Mouse (Mus musculus): ENCODE data around the gene Dnmt3a.

DNA sequence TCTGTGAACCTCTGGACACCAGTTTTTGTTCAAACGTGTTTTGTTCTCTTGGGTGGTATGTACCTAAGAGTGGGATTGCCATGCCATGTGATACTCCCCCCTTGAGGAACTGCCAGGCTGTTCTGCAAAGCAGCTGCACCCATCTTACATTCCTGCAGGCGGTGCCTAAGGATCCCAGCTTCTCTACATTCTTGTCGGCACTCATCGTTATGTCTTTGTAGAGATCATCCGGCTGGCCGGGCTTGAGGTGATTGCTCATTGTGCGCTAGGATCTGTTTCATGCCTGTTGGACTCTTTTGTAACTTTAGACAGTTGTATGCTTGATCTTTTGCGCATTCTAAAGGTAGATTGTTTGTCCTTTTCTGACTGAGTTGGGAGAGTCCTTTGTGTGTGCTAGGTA, 38.4 kb upstream of the Dnmt3a start:
- TF ChIP-seq MAX (IDR thresholded peaks at IDR 0.05): no peak
- TF ChIP-seq CTCF (IDR thresholded peaks at IDR 0.05; ENCODE audit: control insufficient read depth, insufficient read depth, insufficient read length): no peak
- no peak for TF ChIP-seq CEBPB (IDR thresholded peaks at IDR 0.05; ENCODE audit: low read depth)
- TF ChIP-seq USF1 (IDR thresholded peaks at IDR 0.05; ENCODE audit: low read depth): no peak
- no peak for TF ChIP-seq MYOG (IDR thresholded peaks at IDR 0.05; ENCODE audit: control insufficient read depth, extremely low read depth, insufficient read length)
- no peak for TF ChIP-seq MYOD1 (IDR thresholded peaks at IDR 0.05; ENCODE audit: control insufficient read depth, insufficient read length, low read depth)

All from C2C12 (cell line).